ENCODE assay signal across 12 mouse cellular contexts in genomic region chr5:137682526-137682925, GRCm38 (mm10). TPM values are rescaled to one million over a fixed set of nuclear protein-coding genes. Genes with fewer than 3 reads are reported as not detected.
DNase-seq lines count a peak whose midpoint lies in the region; ATAC-seq and TF ChIP-seq lines count a peak whose summit lies in the region.
"Had no signal": no experiment of that assay in that cellular context is flagged by ENCODE, and none has a peak within 500 bp of the region (broad histone marks: within the 10 kb centered on the region; RNA-seq: fewer than 3 reads in every experiment).

No protein-coding gene starts in this region.

- no peak for DNase-seq in layer of hippocampus, adult 2 months (ENCODE audit: low spot score in 2 of 2)
- DNase-seq in layer of hippocampus, postnatal 14 days (ENCODE audit: low spot score in 2 of 2): no peak
- no peak for DNase-seq in frontal cortex, postnatal 14 days (ENCODE audit: low spot score in 2 of 2)
- DNase-seq: adrenal gland, postnatal 36 days; cerebellum, postnatal 36 days; gastrocnemius, postnatal 10 days; right cerebral cortex, postnatal 4 days had no signal

- peaks cover 4% of the 10 kb centered on the region; the same call in 1 of the 2 replicates for H3K36me3 ChIP-seq in embryonic facial prominence, embryonic 13.5 days
- H3K36me3 ChIP-seq in hindbrain, embryonic 12.5 days: peaks cover 4% of the 10 kb centered on the region
- peaks cover 4% of the 10 kb centered on the region; the same call in 1 of the 2 replicates for H3K36me3 ChIP-seq in midbrain, embryonic 12.5 days

- H3K27me3 ChIP-seq in embryonic facial prominence, embryonic 13.5 days: no peaks in the 10 kb centered on the region
- H3K27me3 ChIP-seq in hindbrain, embryonic 12.5 days: no peaks in the 10 kb centered on the region
- H3K27me3 ChIP-seq in midbrain, embryonic 12.5 days: peaks cover 8% of the 10 kb centered on the region

- H3K27ac ChIP-seq in layer of hippocampus, adult 2 months: peak overlapping the region; percentile 93
- no peak overlapping the region for H3K27ac ChIP-seq in embryonic facial prominence, embryonic 13.5 days
- no peak overlapping the region for H3K27ac ChIP-seq in hindbrain, embryonic 12.5 days
- no peak overlapping the region for H3K27ac ChIP-seq in midbrain, embryonic 12.5 days (replicated peaks)
- H3K27ac ChIP-seq: kidney, postnatal 0 days had no signal

- H3K9ac ChIP-seq in embryonic facial prominence, embryonic 13.5 days: no peak overlapping the region
- no peak overlapping the region for H3K9ac ChIP-seq in hindbrain, embryonic 12.5 days
- no peak overlapping the region; the same call in 1 of the 2 replicates for H3K9ac ChIP-seq in midbrain, embryonic 12.5 days (replicated peaks)

- no peak for TF ChIP-seq CTCF in layer of hippocampus, adult 2 months (conservative IDR thresholded peaks at IDR 0.05)

- no peak for ATAC-seq in embryonic facial prominence, embryonic 13.5 days (ENCODE audit: insufficient number of reproducible peaks, insufficient read depth, low FRiP score, low TSS enrichment, low read depth)
- no peak for ATAC-seq in hindbrain, embryonic 12.5 days (ENCODE audit: low FRiP score)
- no peak for ATAC-seq in midbrain, embryonic 12.5 days (ENCODE audit: low FRiP score, low read depth)
- ATAC-seq in activated CD4-positive, CD25-positive, alpha-beta regulatory T cell, adult 4 months: no peak

- H3K4me2 ChIP-seq in embryonic facial prominence, embryonic 13.5 days: 0 out of 2 replicates have a peak overlapping the region, but pooled peaks have one; percentile 5
- 0 out of 2 replicates have a peak overlapping the region, but pooled peaks have one; percentile 21 for H3K4me2 ChIP-seq in hindbrain, embryonic 12.5 days (replicated peaks)
- H3K4me2 ChIP-seq in midbrain, embryonic 12.5 days (replicated peaks): peak overlapping the region; percentile 95; the same call in 1 of the 2 replicates

- peaks cover 23% of the 10 kb centered on the region for H3K4me1 ChIP-seq in embryonic facial prominence, embryonic 13.5 days
- peaks cover 18% of the 10 kb centered on the region for H3K4me1 ChIP-seq in hindbrain, embryonic 12.5 days
- peaks cover 20% of the 10 kb centered on the region for H3K4me1 ChIP-seq in midbrain, embryonic 12.5 days

- peak overlapping the region; percentile 98 for H3K4me3 ChIP-seq in layer of hippocampus, adult 2 months
- no peak overlapping the region for H3K4me3 ChIP-seq in embryonic facial prominence, embryonic 13.5 days
- no peak overlapping the region for H3K4me3 ChIP-seq in hindbrain, embryonic 12.5 days
- no peak overlapping the region; the same call in 1 of the 2 replicates for H3K4me3 ChIP-seq in midbrain, embryonic 12.5 days

- no peaks in the 10 kb centered on the region for H3K9me3 ChIP-seq in embryonic facial prominence, embryonic 13.5 days
- no peaks in the 10 kb centered on the region for H3K9me3 ChIP-seq in hindbrain, embryonic 12.5 days (replicated peaks)
- no peaks in the 10 kb centered on the region for H3K9me3 ChIP-seq in midbrain, embryonic 12.5 days

- WGBS in embryonic facial prominence, embryonic 13.5 days: 82% methylated on average over 6 of the region's 6 CpGs
- WGBS in hindbrain, embryonic 12.5 days: 81% methylated on average over 6 of the region's 6 CpGs
- WGBS in midbrain, embryonic 12.5 days: 81% methylated on average over 6 of the region's 6 CpGs

RNA-seq across cellular contexts. Expression of gene Agfg2, which starts 2.0 kb away (rescaled TPM):
- 10 to 100 TPM; 64.1 to 67.3 TPM for total RNA-seq in layer of hippocampus, adult 2 months (2021)
- 10 to 100 TPM; 51.7 to 56.5 TPM for total RNA-seq in layer of hippocampus, postnatal 14 days (2021)
- polyA plus RNA-seq in embryonic facial prominence, embryonic 13.5 days (2015; fragmentation: Nextera tagmentation; extraction: Ambion mirVana): 15.8 and 19.2 TPM in 2 replicates
- 21.2 and 22.4 TPM in 2 replicates for polyA plus RNA-seq in hindbrain, embryonic 12.5 days (2016; fragmentation: Nextera tagmentation; extraction: Ambion mirVana)
- polyA plus RNA-seq in midbrain, embryonic 12.5 days (2016; fragmentation: Nextera tagmentation; extraction: Ambion mirVana): 25.9 and 29.0 TPM in 2 replicates
- polyA plus RNA-seq in activated CD4-positive, CD25-positive, alpha-beta regulatory T cell, adult 4 months (2017; shearing (Covaris generic)): 10 to 100 TPM; 15.8 to 20.1 TPM

RNA-seq across cellular contexts. Expression of gene Irs3, which starts 37.0 kb away (rescaled TPM):
- total RNA-seq in layer of hippocampus, adult 2 months (2021): under 1 TPM in 1 of 2 experiments, not detected in 1; 0.15 TPM
- total RNA-seq in layer of hippocampus, postnatal 14 days (2021): not detected
- polyA plus RNA-seq in embryonic facial prominence, embryonic 13.5 days (2015; fragmentation: Nextera tagmentation; extraction: Ambion mirVana): 0.26 and 0.32 TPM in 2 replicates
- 0.10 and 0.22 TPM in 2 replicates for polyA plus RNA-seq in hindbrain, embryonic 12.5 days (2016; fragmentation: Nextera tagmentation; extraction: Ambion mirVana)
- 0.14 and 0.29 TPM in 2 replicates for polyA plus RNA-seq in midbrain, embryonic 12.5 days (2016; fragmentation: Nextera tagmentation; extraction: Ambion mirVana)
- not detected for polyA plus RNA-seq in activated CD4-positive, CD25-positive, alpha-beta regulatory T cell, adult 4 months (2017; shearing (Covaris generic))

RNA-seq across cellular contexts. Expression of gene Sap25, which starts 41.4 kb away (rescaled TPM):
- 10 to 100 TPM in 1 of 2 experiments, 1 to 10 TPM in 1; 8.4 to 16.4 TPM for total RNA-seq in layer of hippocampus, adult 2 months (2021)
- 1 to 10 TPM; 6.3 to 6.6 TPM for total RNA-seq in layer of hippocampus, postnatal 14 days (2021)
- polyA plus RNA-seq in embryonic facial prominence, embryonic 13.5 days (2015; fragmentation: Nextera tagmentation; extraction: Ambion mirVana): 7.0 and 8.6 TPM in 2 replicates
- 7.6 and 8.0 TPM in 2 replicates for polyA plus RNA-seq in hindbrain, embryonic 12.5 days (2016; fragmentation: Nextera tagmentation; extraction: Ambion mirVana)
- 8.1 and 10.7 TPM in 2 replicates for polyA plus RNA-seq in midbrain, embryonic 12.5 days (2016; fragmentation: Nextera tagmentation; extraction: Ambion mirVana)
- 10 to 100 TPM; 30.0 to 32.3 TPM for polyA plus RNA-seq in activated CD4-positive, CD25-positive, alpha-beta regulatory T cell, adult 4 months (2017; shearing (Covaris generic))

RNA-seq across cellular contexts. Expression of gene Gm20605, which starts 53.6 kb away (rescaled TPM):
- total RNA-seq in layer of hippocampus, adult 2 months (2021): 10 to 100 TPM; 15.5 to 19.7 TPM
- total RNA-seq in layer of hippocampus, postnatal 14 days (2021): 10 to 100 TPM; 11.0 to 14.7 TPM
- 7.9 and 8.2 TPM in 2 replicates for polyA plus RNA-seq in embryonic facial prominence, embryonic 13.5 days (2015; fragmentation: Nextera tagmentation; extraction: Ambion mirVana)
- 8.3 and 10.8 TPM in 2 replicates for polyA plus RNA-seq in hindbrain, embryonic 12.5 days (2016; fragmentation: Nextera tagmentation; extraction: Ambion mirVana)
- polyA plus RNA-seq in midbrain, embryonic 12.5 days (2016; fragmentation: Nextera tagmentation; extraction: Ambion mirVana): 10.7 and 12.9 TPM in 2 replicates
- 10 to 100 TPM in 1 of 2 experiments, 1 to 10 TPM in 1; 8.1 to 10.2 TPM for polyA plus RNA-seq in activated CD4-positive, CD25-positive, alpha-beta regulatory T cell, adult 4 months (2017; shearing (Covaris generic))

RNA-seq across cellular contexts. Expression of gene Lrch4, which starts 53.6 kb away (rescaled TPM):
- 10 to 100 TPM; 25.4 to 28.1 TPM for total RNA-seq in layer of hippocampus, adult 2 months (2021)
- total RNA-seq in layer of hippocampus, postnatal 14 days (2021): 10 to 100 TPM; 14.7 to 19.5 TPM
- polyA plus RNA-seq in embryonic facial prominence, embryonic 13.5 days (2015; fragmentation: Nextera tagmentation; extraction: Ambion mirVana): 31.5 and 33.9 TPM in 2 replicates
- polyA plus RNA-seq in hindbrain, embryonic 12.5 days (2016; fragmentation: Nextera tagmentation; extraction: Ambion mirVana): 32.4 and 34.3 TPM in 2 replicates
- 31.3 and 33.5 TPM in 2 replicates for polyA plus RNA-seq in midbrain, embryonic 12.5 days (2016; fragmentation: Nextera tagmentation; extraction: Ambion mirVana)
- 10 to 100 TPM; 61.6 to 68.6 TPM for polyA plus RNA-seq in activated CD4-positive, CD25-positive, alpha-beta regulatory T cell, adult 4 months (2017; shearing (Covaris generic))

Comparison
In these comparisons a context has a peak if more than half of its experiments do, and no peak if none do; other contexts are left out.
1. H3K4me2 ChIP-seq: peak in every context shown above with its lines; median percentile 95 in midbrain, embryonic 12.5 days; 21 in hindbrain, embryonic 12.5 days; 5 in embryonic facial prominence, embryonic 13.5 days.